Mouse (Mus musculus) liver, adult 2 months (tissue): ENCODE measurements around the gene Ocln. TPM values are rescaled to one million over a fixed set of nuclear protein-coding genes. Genes with fewer than 3 reads are reported as not detected.

ENCODE experiments used
- DNase-seq: peaks from one replicate; pipeline ENCODE4 v3.0.0-alpha.2; 2011; ENCODE audit warnings: low read depth, low spot score; ENCODE audit errors: extremely low read depth
- H3K27ac ChIP-seq: fragments of 200-500 bp; replicated peaks from 2 replicates; pipeline ENCODE4 v1.5.1; 2012; ENCODE audit warnings: low read depth, mild to moderate bottlenecking, control low read depth, inconsistent platforms, low read length; ENCODE audit not compliant: insufficient read depth
- H3K27me3 ChIP-seq: fragments of 200-500 bp; 2 replicates; pipeline ENCODE4 v1.6.1; 2012; ENCODE audit warnings: mild to moderate bottlenecking, moderate library complexity, low read length, inconsistent platforms; ENCODE audit not compliant: control insufficient read depth, insufficient read depth
- H3K36me3 ChIP-seq: fragments of 200-500 bp; 2 replicates; pipeline ENCODE4 v1.6.1; 2012; ENCODE audit warnings: low read length, inconsistent platforms; ENCODE audit not compliant: control insufficient read depth, insufficient read depth
- H3K4me1 ChIP-seq: fragments of 200-500 bp; 2 replicates; pipeline ENCODE4 v1.6.1; 2011; ENCODE audit warnings: low read length; ENCODE audit not compliant: control insufficient read depth, insufficient read depth
- H3K4me3 ChIP-seq: fragments of 200-500 bp; 2 replicates; pipeline ENCODE4 v1.5.1; 2011; ENCODE audit warnings: low read depth, mild to moderate bottlenecking, control low read depth, low read length, moderate library complexity; ENCODE audit not compliant: insufficient read depth
- H3K79me2 ChIP-seq: fragments of 200-500 bp; 2 replicates; pipeline ENCODE4 v1.6.1; 2012; ENCODE audit warnings: inconsistent platforms, mild to moderate bottlenecking, low read length, moderate library complexity; ENCODE audit not compliant: control insufficient read depth, insufficient read depth
- H3K9ac ChIP-seq: fragments of 200-500 bp; 2 replicates; pipeline ENCODE4 v1.6.1; 2012; ENCODE audit warnings: low read depth, mild to moderate bottlenecking, control low read depth, inconsistent platforms, low read length
- CTCF ChIP-seq: fragments of 200-500 bp; IDR thresholded peaks from 2 replicates; pipeline ENCODE4 v1.5.1; 2011; ENCODE audit warnings: low read depth, low read length, control low read depth
- POLR2A ChIP-seq: fragments of 200-500 bp; IDR thresholded peaks from 2 replicates; pipeline ENCODE4 v1.6.1; 2011; ENCODE audit warnings: low read length, control low read depth; ENCODE audit not compliant: insufficient read depth; ENCODE audit errors: extremely low read depth
- WGBS: fragments of 180-500 bp; shearing (Covaris S2); methylation state at CpG from one replicate; pipeline ENCODE4 v1.1.7; 2018; 5-methylcytosine and 5-hydroxymethylcytosine counted together
- polyA plus RNA-seq: library from polyadenylated mRNA; depleted of rRNA; stranded (reverse); fragments of >200 nt; gene quantifications from 2 replicates; pipeline ENCODE4 v1.2.3, GENCODE M21; 2012
- total RNA-seq: library from RNA; depleted of rRNA; stranded (reverse); fragments of >200 nt; gene quantifications from 2 replicates; pipeline ENCODE4 v1.2.3, GENCODE M21; 2014

Gene Ocln
- total and polyA plus RNA-seq, 2 experiments, result 6.1 to 51.9 TPM

DNA sequence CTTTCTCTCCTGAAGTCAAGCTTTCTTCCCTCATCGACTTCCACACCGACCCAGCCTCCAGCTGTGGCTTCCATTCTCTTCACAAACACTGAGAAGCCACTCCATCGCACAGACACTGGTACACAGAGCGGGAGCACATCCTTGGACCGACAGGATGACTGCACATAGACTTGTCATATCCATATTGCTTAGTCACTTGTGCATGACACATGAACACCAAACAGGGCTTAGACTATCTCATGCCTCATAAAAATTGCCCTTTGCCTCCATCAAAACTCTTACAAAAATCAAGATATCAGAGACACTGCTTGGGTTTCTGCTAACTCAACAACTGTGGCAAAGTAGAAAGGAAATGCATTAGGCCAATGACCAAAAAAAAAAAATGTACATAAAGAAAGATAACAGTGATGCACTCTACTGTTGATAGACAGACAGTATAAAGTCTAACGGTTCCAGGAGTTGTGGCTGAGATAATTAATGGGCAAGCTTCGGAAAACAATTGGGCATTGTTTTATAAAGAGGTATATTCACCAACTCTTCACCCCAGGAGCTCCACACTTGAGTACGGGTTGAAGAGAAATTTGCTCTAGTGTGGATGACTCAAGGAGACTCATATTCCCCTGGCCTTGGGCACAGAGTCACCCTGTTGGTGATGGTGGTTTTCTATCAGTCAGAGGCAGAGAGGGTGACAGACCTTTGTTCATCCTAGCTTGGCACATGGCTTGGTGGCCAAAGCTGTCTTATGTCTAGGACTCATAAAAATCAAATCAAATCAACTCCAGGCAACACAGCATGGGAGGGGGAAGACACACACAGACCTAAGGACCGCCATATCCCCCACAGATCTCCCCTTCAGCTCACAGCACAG, 30.6 kb downstream of the Ocln start:
- Histone ChIP-seq H3K4me3 (no peak overlapping the region), H3K27me3 (no peaks in the 10 kb centered on the region), H3K4me1 (peaks cover 20% of the 10 kb centered on the region), H3K36me3 (no peaks in the 10 kb centered on the region), H3K79me2 (peaks cover 27% of the 10 kb centered on the region), H3K9ac (no peak overlapping the region), H3K27ac (no peak overlapping the region)
- 84% methylated on average over 9 of the region's 9 CpGs for WGBS
- TF ChIP-seq POLR2A, result no peak
- TF ChIP-seq CTCF, result no peak
- DNase-seq, result no peak

DNA sequence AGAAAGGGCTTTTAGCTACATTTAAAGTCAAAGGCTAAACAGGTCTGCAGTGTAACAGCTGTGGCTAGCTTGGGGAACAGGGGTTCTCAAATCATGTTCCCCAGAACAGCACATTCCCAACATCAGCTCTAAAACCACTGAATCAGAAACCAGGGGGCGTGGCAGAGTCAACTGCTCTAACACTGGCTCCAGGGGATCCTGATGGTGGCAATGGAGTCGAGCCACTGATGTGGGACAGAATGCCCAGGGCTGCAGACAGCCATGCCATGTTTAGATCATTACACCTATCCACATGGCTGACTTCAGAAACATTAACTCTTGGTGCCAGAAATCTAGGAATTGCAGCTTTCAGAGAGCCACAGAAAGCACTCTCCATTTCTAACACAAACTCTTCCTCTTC, 33.4 kb downstream of the Ocln start:
- TF ChIP-seq POLR2A (no peak), CTCF (no peak)
- Histone ChIP-seq H3K27ac (no peak overlapping the region), H3K36me3 (no peaks in the 10 kb centered on the region), H3K9ac (no peak overlapping the region), H3K4me3 (no peak overlapping the region), H3K79me2 (peaks cover 27% of the 10 kb centered on the region), H3K27me3 (no peaks in the 10 kb centered on the region), H3K4me1 (peaks cover 8% of the 10 kb centered on the region)
- DNase-seq, result no peak
- WGBS, result 83% methylated on average over 2 of the region's 2 CpGs

DNA sequence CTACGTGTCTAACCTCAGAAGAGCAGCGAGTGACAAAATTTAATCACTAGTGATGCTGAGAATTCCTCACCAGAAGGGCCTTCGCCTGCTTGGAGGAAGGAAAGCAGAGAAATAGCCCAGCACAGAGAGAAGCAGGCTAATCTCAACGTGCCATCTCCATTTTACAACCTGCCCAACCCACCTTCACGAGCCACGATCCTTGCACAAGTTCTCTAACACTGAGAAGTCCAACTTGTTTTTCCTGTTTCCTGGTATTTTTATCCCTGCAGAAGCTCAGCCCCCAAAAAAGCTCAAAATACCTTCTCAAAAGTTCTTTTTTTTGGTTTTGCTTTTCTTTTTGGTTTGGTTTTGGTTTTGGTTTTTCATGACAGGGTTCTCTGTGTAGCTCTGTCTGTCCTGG, 34.3 kb downstream of the Ocln start:
- TF ChIP-seq POLR2A, result no peak
- no peak for TF ChIP-seq CTCF
- no peak for DNase-seq
- no peak overlapping the region for H3K27ac ChIP-seq
- peaks cover 4% of the 10 kb centered on the region for H3K36me3 ChIP-seq
- peaks cover 22% of the 10 kb centered on the region for H3K79me2 ChIP-seq
- peaks cover 8% of the 10 kb centered on the region for H3K4me1 ChIP-seq
- no peak overlapping the region for H3K4me3 ChIP-seq
- H3K9ac ChIP-seq, result no peak overlapping the region
- 80% methylated on average over 6 of the region's 6 CpGs for WGBS
- H3K27me3 ChIP-seq, result no peaks in the 10 kb centered on the region

DNA sequence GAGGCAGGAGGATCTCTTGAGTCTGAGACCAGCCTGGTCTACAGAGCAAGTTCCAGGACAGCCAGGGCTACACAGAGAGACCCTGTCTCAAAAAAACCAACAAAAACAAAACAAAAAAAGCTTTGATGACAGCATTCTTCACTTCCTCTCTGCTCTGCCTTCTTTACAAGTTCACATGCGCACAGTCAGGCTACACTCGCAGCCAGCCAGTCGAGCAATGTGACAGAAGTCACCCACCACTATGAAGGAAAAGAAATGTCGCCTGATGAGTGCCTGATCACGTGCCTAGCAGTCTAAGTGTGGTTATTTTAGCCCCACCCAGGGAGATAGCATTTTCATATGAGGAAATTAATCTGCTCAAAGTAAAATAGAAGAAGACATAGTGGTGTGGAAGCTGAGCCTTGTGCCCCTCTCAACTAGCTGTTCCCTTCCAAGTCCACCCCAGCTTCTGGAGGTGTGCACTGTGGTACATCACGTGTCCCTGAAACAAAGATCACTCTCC, 34.8 kb downstream of the Ocln start:
- Histone ChIP-seq H3K36me3 (peaks cover 5% of the 10 kb centered on the region), H3K27me3 (no peaks in the 10 kb centered on the region), H3K4me1 (peaks cover 8% of the 10 kb centered on the region), H3K4me3 (no peak overlapping the region), H3K79me2 (peaks cover 17% of the 10 kb centered on the region), H3K27ac (no peak overlapping the region), H3K9ac (no peak overlapping the region)
- WGBS, result 85% methylated on average over 6 of the region's 6 CpGs
- DNase-seq, result no peak
- TF ChIP-seq CTCF, result no peak
- no peak for TF ChIP-seq POLR2A

GRCm38 (mm10) chr13:100516213-100517105, 36.1 kb downstream of the Ocln start:
- no peaks in the 10 kb centered on the region for H3K27me3 ChIP-seq
- no peak for TF ChIP-seq POLR2A
- no peak for TF ChIP-seq CTCF
- H3K27ac ChIP-seq, result no peak overlapping the region
- H3K4me3 ChIP-seq, result no peak overlapping the region
- H3K4me1 ChIP-seq, result peaks cover 8% of the 10 kb centered on the region
- peaks cover 10% of the 10 kb centered on the region; the same call in 1 of the 2 replicates for H3K79me2 ChIP-seq
- H3K36me3 ChIP-seq, result peaks cover 7% of the 10 kb centered on the region
- DNase-seq, result no peak
- H3K9ac ChIP-seq, result no peak overlapping the region
- 82% methylated on average over 12 of the region's 12 CpGs for WGBS
